Mouse (Mus musculus) lung, postnatal 0 days (tissue): ENCODE measurements around the gene Elmod3.

Experiments used
- CTCF ChIP-seq: IDR thresholded peaks from 2 replicates; pipeline ENCODE4 v1.5.1; 2016; ENCODE audit warnings: antibody characterized with exemption, mild to moderate bottlenecking
- EP300 ChIP-seq: IDR thresholded peaks from 2 replicates; pipeline ENCODE4 v1.6.1; 2016; ENCODE audit warnings: antibody characterized with exemption, mild to moderate bottlenecking, control low read depth

DNA sequence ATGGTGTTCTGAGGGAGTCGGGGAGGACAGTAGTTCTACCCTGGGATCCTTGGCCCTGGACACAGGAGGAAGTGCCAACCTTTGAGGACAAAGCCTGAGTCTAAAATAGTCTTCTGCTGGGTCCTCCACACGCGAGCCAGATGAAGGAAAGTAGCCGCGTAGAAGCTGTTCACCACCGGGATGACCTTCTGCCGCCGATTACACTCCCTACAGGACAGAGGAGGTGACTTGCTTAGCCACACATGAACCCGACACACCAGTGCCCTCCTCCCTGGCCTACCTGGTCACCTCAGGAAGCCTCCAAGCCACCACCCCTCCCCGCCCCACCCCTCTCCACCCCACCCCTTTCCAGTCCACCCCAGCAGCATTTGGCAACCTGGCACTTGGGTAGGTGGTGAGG, 29.5 kb downstream of the Elmod3 start:
- TF ChIP-seq CTCF (no peak), EP300 (no peak)
